Mouse (Mus musculus): Measurements from ENCODE around the gene Sgpl1.

DNA sequence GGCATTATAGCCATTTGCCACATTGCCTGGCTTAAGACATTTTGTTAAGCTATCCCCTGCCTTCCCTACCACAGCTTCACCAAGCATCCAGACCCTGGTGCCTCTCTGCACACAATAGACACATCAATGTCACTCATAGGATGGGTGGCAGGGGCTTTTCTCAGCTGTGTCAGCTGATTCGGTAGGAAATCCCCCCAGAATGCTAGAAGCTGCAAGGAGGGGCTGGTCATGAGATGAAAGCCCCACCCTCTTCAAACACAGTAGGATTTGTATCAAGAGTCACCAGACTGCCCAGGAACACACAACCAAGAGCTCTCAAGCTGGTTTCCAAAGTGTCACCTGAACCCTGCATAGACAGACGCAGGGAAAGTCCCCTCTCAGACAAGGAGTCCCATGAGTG lies 20.9 kb upstream of the Sgpl1 start:
- no peak for TF ChIP-seq CTCF (IDR thresholded peaks at IDR 0.05)
- no peak for TF ChIP-seq EP300 (IDR thresholded peaks at IDR 0.05; ENCODE audit: insufficient read depth, low read depth, low read length)
- TF ChIP-seq POLR2A (IDR thresholded peaks at IDR 0.05; ENCODE audit: insufficient read depth, low read depth, low read length): no peak
